Mouse (Mus musculus) kidney, postnatal 0 days (tissue): ENCODE data around the gene Creld2. TPM values are rescaled to one million over a fixed set of nuclear protein-coding genes. Genes with fewer than 3 reads are reported as not detected.
A peak's percentile ranks its signal among the peaks of the same experiment; 100 is the strongest.

Experiments used
- ATAC-seq: fragments of 200-750 bp; cut with Nextera tagmentation; replicated peaks from 2 replicates; pipeline ENCODE4 v1.8.0; 2017; ENCODE audit warnings: low read depth, moderate number of reproducible peaks, moderate TSS enrichment, moderate library complexity; ENCODE audit not compliant: low FRiP score
- DNase-seq: peaks from one replicate; pipeline ENCODE4 v3.0.0-alpha.2; 2016; ENCODE audit warnings: low spot score
- H3K27ac ChIP-seq: fragments of 300-500 bp; sonication (generic); 2 replicates; pipeline ENCODE4 v1.5.1; 2014; ENCODE audit warnings: mild to moderate bottlenecking
- H3K27me3 ChIP-seq: fragments of 300-500 bp; sonication (generic); 2 replicates; pipeline ENCODE4 v1.6.1; 2014; ENCODE audit warnings: low read length, mixed read lengths; ENCODE audit not compliant: insufficient read depth
- H3K36me3 ChIP-seq: fragments of 300-500 bp; sonication (generic); 2 replicates; pipeline ENCODE4 v1.6.1; 2014; ENCODE audit warnings: low read length, mixed read lengths; ENCODE audit not compliant: insufficient read depth
- H3K4me1 ChIP-seq: fragments of 300-500 bp; sonication (generic); replicated peaks from 2 replicates; pipeline ENCODE4 v1.6.1; 2014; ENCODE audit warnings: antibody characterized with exemption, low read length, mixed read lengths; ENCODE audit not compliant: insufficient read depth
- H3K4me2 ChIP-seq: fragments of 300-500 bp; sonication (generic); 2 replicates; pipeline ENCODE4 v1.6.1; 2014; ENCODE audit warnings: mild to moderate bottlenecking, low read length, moderate library complexity, mixed read lengths
- H3K4me3 ChIP-seq: fragments of 300-500 bp; sonication (generic); replicated peaks from 2 replicates; pipeline ENCODE4 v1.5.1; 2014; ENCODE audit warnings: low read depth, low read length
- H3K9ac ChIP-seq: fragments of 300-500 bp; sonication (generic); 2 replicates; pipeline ENCODE4 v1.6.1; 2014; ENCODE audit warnings: low read depth, low read length
- H3K9me3 ChIP-seq: fragments of 300-500 bp; sonication (generic); replicated peaks from 2 replicates; pipeline ENCODE4 v1.6.1; 2016; ENCODE audit warnings: low read length, inconsistent platforms, mixed read lengths
- CTCF ChIP-seq: IDR thresholded peaks from 2 replicates; pipeline ENCODE4 v1.5.1; 2016; ENCODE audit warnings: antibody characterized with exemption, low read depth, mild to moderate bottlenecking, moderate library complexity
- WGBS: fragments of 180-500 bp; shearing (Covaris S2); extraction: QIAGEN DNeasy Blood & Tissue Kit; methylation state at CpG from one replicate; pipeline ENCODE4 v1.1.7; 2014; 5-methylcytosine and 5-hydroxymethylcytosine counted together
- polyA plus RNA-seq: library from polyadenylated mRNA; unstranded; fragments of >200 nt; fragmentation: Nextera tagmentation; extraction: Ambion mirVana; gene quantifications from 2 replicates; pipeline ENCODE4 v1.2.1, GENCODE M21; 2015

Creld2 gene
- polyA plus RNA-seq, 1 experiment from 2014 or later: 79.0 TPM

GRCm38 (mm10) chr15:88867368-88868023, 48.0 kb downstream of the Creld2 start:
- H3K4me1 ChIP-seq: peaks cover 35% of the 10 kb centered on the region

GRCm38 (mm10) chr15:88868024-88868742, 48.7 kb downstream of the Creld2 start:
- Histone ChIP-seq H3K4me3 (no peak overlapping the region), H3K4me2 (no peak overlapping the region), H3K27ac (peak overlapping the region; percentile 87), H3K9ac (no peak overlapping the region), H3K4me1 (peaks cover 35% of the 10 kb centered on the region), H3K36me3 (peaks cover 23% of the 10 kb centered on the region), H3K27me3 (no peaks in the 10 kb centered on the region), H3K9me3 (no peaks in the 10 kb centered on the region)
- WGBS: 72% methylated on average over 6 of the region's 6 CpGs
- ATAC-seq: peak; percentile 44
- peak; percentile 50 for DNase-seq
- no peak for TF ChIP-seq CTCF

More at GRCm38 (mm10) chr15:88867368-88868023, 48.0 kb downstream of the Creld2 start:
- peaks cover 23% of the 10 kb centered on the region for H3K36me3 ChIP-seq
- H3K9ac ChIP-seq: 0 out of 2 replicates have a peak overlapping the region, but pooled peaks have one; percentile 44
- no peaks in the 10 kb centered on the region for H3K9me3 ChIP-seq
- ATAC-seq (peak; percentile 19), DNase-seq (peak; percentile 80)
- H3K4me3 ChIP-seq: no peak overlapping the region
- H3K27ac ChIP-seq: peak overlapping the region; percentile 87
- no peaks in the 10 kb centered on the region for H3K27me3 ChIP-seq
- no peak for TF ChIP-seq CTCF
- H3K4me2 ChIP-seq: 0 out of 2 replicates have a peak overlapping the region, but pooled peaks have one; percentile 7
- WGBS: 19% methylated on average over 5 of the region's 5 CpGs

- Histone ChIP-seq H3K9ac (no peak overlapping the region), H3K4me3 (no peak overlapping the region), H3K9me3 (no peaks in the 10 kb centered on the region), H3K4me1 (peaks cover 25% of the 10 kb centered on the region), H3K27ac (peak overlapping the region; percentile 54; the same call in 1 of the 2 replicates), H3K27me3 (no peaks in the 10 kb centered on the region), H3K4me2 (no peak overlapping the region), H3K36me3 (peaks cover 9% of the 10 kb centered on the region)
- TF ChIP-seq CTCF: no peak
- 63% methylated on average over 5 of the region's 5 CpGs for WGBS
- DNase-seq (no peak), ATAC-seq (no peak)
Observed at GRCm38 (mm10) chr15:88870418-88871185, 51.2 kb downstream of the Creld2 start.

GRCm38 (mm10) chr15:88874061-88874460, 54.6 kb downstream of the Creld2 start:
- no peaks in the 10 kb centered on the region for H3K36me3 ChIP-seq
- H3K4me1 ChIP-seq: peaks cover 7% of the 10 kb centered on the region; the same call in 1 of the 2 replicates
- WGBS: 85% methylated on average over 3 of the region's 3 CpGs
- ATAC-seq (no peak), DNase-seq (no peak)
- no peaks in the 10 kb centered on the region for H3K9me3 ChIP-seq
- no peaks in the 10 kb centered on the region for H3K27me3 ChIP-seq
- no peak overlapping the region for H3K9ac ChIP-seq
- no peak overlapping the region for H3K4me2 ChIP-seq
- no peak overlapping the region for H3K4me3 ChIP-seq
- H3K27ac ChIP-seq: no peak overlapping the region
- TF ChIP-seq CTCF: no peak

GRCm38 (mm10) chr15:88874477-88874876, 55.0 kb downstream of the Creld2 start:
- no peaks in the 10 kb centered on the region for H3K36me3 ChIP-seq
- no peak overlapping the region for H3K9ac ChIP-seq
- H3K27me3 ChIP-seq: no peaks in the 10 kb centered on the region
- H3K4me3 ChIP-seq: no peak overlapping the region
- ATAC-seq: no peak
- no peak for DNase-seq
- WGBS: 83% methylated on average over 6 of the region's 6 CpGs
- H3K4me1 ChIP-seq: peaks cover 7% of the 10 kb centered on the region; the same call in 1 of the 2 replicates
- H3K9me3 ChIP-seq: no peaks in the 10 kb centered on the region
- no peak overlapping the region for H3K4me2 ChIP-seq
- no peak for TF ChIP-seq CTCF
- 0 out of 2 replicates have a peak overlapping the region, but pooled peaks have one; percentile 10 for H3K27ac ChIP-seq

- WGBS: 16% methylated on average over 10 of the region's 10 CpGs
- no peaks in the 10 kb centered on the region for H3K9me3 ChIP-seq
- peak overlapping the region; percentile 72 for H3K27ac ChIP-seq
- H3K4me2 ChIP-seq: no peak overlapping the region
- H3K27me3 ChIP-seq: no peaks in the 10 kb centered on the region
- peak; percentile 96 for ATAC-seq
- TF ChIP-seq CTCF: no peak
- H3K4me1 ChIP-seq: peaks cover 7% of the 10 kb centered on the region; the same call in 1 of the 2 replicates
- no peaks in the 10 kb centered on the region for H3K36me3 ChIP-seq
- H3K4me3 ChIP-seq: no peak overlapping the region
- peak; percentile 44 for DNase-seq
- H3K9ac ChIP-seq: no peak overlapping the region
Observed at GRCm38 (mm10) chr15:88875625-88876081, 56.2 kb downstream of the Creld2 start.

Other genes starting within 250 kb of the Creld2 start
- not detected in 2 replicates for gene Zdhhc25, start 219.3 kb upstream of the Creld2 start, polyA plus RNA-seq
- 16.5 and 16.9 TPM in 2 replicates for gene Brd1, start 85.4 kb upstream of the Creld2 start, polyA plus RNA-seq
- gene Zbed4, start 68.0 kb upstream of the Creld2 start, polyA plus RNA-seq: 11.8 and 13.3 TPM in 2 replicates
- gene Alg12, start 328 bp upstream of the Creld2 start, polyA plus RNA-seq: 9.8 and 11.2 TPM in 2 replicates
- 83.4 and 88.6 TPM in 2 replicates for gene Pim3, start 42.5 kb downstream of the Creld2 start, polyA plus RNA-seq
- not detected in 2 replicates for gene Ttll8, start 134.8 kb downstream of the Creld2 start, polyA plus RNA-seq
- gene Mlc1, start 159.4 kb downstream of the Creld2 start, polyA plus RNA-seq: 0.07 TPM in 1 of 2 replicates, not detected in the other
- not detected in 2 replicates for gene Mov10l1, start 163.3 kb downstream of the Creld2 start, polyA plus RNA-seq
- 0.04 and 0.05 TPM in 2 replicates for gene Panx2, start 240.1 kb downstream of the Creld2 start, polyA plus RNA-seq